Mouse (Mus musculus) lung, embryonic 15.5 days (tissue): ENCODE measurements at regions not wholly inside any gene's neighbourhood (a gene's known extent, or its start where the extent isn't known, plus 50 kb on each side); places are given as distances from the start of the nearest gene placed in this dataset.
A peak's percentile ranks its signal among the peaks of the same experiment; 100 is the strongest.

Experiments
- ATAC-seq: fragments of 200-750 bp; cut with Nextera tagmentation; 2 replicates; pipeline ENCODE4 v1.8.0; 2017; ENCODE audit warnings: moderate number of reproducible peaks, borderline replicate concordance; ENCODE audit not compliant: low FRiP score, low TSS enrichment; ENCODE audit errors: extremely low read depth
- H3K27ac ChIP-seq: fragments of 300-500 bp; sonication (generic); 2 replicates; pipeline ENCODE4 v1.5.1; 2015; ENCODE audit warnings: moderate library complexity, mild to moderate bottlenecking, inconsistent platforms
- H3K27me3 ChIP-seq: fragments of 300-500 bp; sonication (generic); 2 replicates; pipeline ENCODE4 v1.6.1; 2015; ENCODE audit warnings: inconsistent platforms
- H3K36me3 ChIP-seq: fragments of 300-500 bp; sonication (generic); 2 replicates; pipeline ENCODE4 v1.6.1; 2015; ENCODE audit warnings: inconsistent platforms
- H3K4me1 ChIP-seq: fragments of 300-500 bp; sonication (generic); 2 replicates; pipeline ENCODE4 v1.6.1; 2015; ENCODE audit warnings: inconsistent platforms
- H3K4me2 ChIP-seq: fragments of 300-500 bp; sonication (generic); 2 replicates; pipeline ENCODE4 v1.6.1; 2015; ENCODE audit warnings: inconsistent platforms, mild to moderate bottlenecking, moderate library complexity
- H3K4me3 ChIP-seq: fragments of 300-500 bp; sonication (generic); 2 replicates; pipeline ENCODE4 v1.5.1; 2015; ENCODE audit warnings: mild to moderate bottlenecking, inconsistent platforms
- H3K9ac ChIP-seq: fragments of 300-500 bp; sonication (generic); 2 replicates; pipeline ENCODE4 v1.6.1; 2015; ENCODE audit warnings: inconsistent platforms
- H3K9me3 ChIP-seq: fragments of 300-500 bp; sonication (generic); 2 replicates; pipeline ENCODE4 v1.6.1; 2016; ENCODE audit warnings: inconsistent platforms
- WGBS: fragments of 180-500 bp; shearing (Covaris S2); methylation state at CpG from one replicate; pipeline ENCODE4 v1.1.7; 2015; 5-methylcytosine and 5-hydroxymethylcytosine counted together

DNA sequence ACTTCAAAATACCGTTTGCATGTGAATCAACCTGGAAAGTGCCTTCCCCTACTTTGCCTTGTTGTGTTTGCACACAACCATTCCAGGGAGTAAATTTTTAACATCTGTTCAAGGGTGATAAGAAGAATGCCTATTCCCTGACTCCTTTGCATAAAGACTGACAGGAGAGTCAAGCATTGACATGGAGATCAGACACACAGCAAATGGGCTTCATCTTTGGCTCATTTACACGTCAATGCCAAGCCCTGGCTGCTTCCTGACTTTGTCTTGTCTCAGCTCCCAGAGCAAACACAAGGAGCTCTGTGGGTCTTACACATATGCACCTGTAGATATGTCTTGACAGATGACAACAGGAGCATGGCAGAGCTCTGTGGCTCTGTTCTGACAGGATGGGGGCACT lies 73.4 kb downstream of the Cmpk2 start:
- no peaks in the 10 kb centered on the region for H3K27me3 ChIP-seq
- no peak overlapping the region for H3K4me3 ChIP-seq
- H3K4me2 ChIP-seq, result no peak overlapping the region
- no peak for ATAC-seq
- no peak overlapping the region for H3K9ac ChIP-seq
- H3K27ac ChIP-seq, result no peak overlapping the region
- H3K9me3 ChIP-seq, result no peaks in the 10 kb centered on the region
- no peaks in the 10 kb centered on the region for H3K36me3 ChIP-seq
- 41% methylated on average over 2 of the region's 2 CpGs for WGBS
- H3K4me1 ChIP-seq, result peaks cover 11% of the 10 kb centered on the region

DNA sequence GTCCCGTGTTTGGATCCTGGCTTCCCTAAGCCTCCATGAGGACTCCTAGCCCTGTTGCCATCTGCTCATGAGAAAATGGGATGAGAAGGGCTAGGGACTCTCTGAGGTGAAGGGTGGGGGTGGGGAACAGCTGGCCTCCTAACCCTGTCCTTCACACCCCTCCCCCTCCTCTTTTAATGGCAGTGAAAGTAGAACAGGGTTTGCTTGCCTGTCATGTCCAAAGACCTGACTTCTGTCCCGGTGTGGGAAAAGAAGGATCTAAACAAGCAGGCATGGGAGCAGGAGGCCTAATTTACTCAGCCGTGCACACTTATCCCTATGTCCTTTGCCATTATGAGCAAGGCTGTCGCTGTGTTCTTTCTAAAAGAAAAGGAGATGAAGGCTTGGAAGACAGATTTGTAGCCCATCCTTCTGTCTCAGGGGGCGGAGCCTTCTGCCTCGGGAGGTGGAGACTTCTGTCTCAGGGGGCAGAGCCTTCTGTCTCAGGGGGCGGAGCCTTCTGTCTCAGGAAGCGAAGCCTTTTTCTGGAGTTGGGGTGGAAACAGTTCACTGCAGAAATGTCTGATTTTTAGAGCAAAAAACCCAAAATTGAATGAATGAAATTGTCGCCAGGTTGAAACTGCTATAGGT lies 66.4 kb downstream of the Cmpk2 start:
- WGBS, result 47% methylated on average over 9 of the region's 9 CpGs
- no peak overlapping the region for H3K27ac ChIP-seq
- no peaks in the 10 kb centered on the region for H3K36me3 ChIP-seq
- H3K4me3 ChIP-seq, result no peak overlapping the region
- H3K27me3 ChIP-seq, result no peaks in the 10 kb centered on the region
- ATAC-seq, result no peak
- H3K4me1 ChIP-seq, result peaks cover 11% of the 10 kb centered on the region
- H3K9me3 ChIP-seq, result no peaks in the 10 kb centered on the region
- no peak overlapping the region for H3K9ac ChIP-seq
- H3K4me2 ChIP-seq, result no peak overlapping the region

DNA sequence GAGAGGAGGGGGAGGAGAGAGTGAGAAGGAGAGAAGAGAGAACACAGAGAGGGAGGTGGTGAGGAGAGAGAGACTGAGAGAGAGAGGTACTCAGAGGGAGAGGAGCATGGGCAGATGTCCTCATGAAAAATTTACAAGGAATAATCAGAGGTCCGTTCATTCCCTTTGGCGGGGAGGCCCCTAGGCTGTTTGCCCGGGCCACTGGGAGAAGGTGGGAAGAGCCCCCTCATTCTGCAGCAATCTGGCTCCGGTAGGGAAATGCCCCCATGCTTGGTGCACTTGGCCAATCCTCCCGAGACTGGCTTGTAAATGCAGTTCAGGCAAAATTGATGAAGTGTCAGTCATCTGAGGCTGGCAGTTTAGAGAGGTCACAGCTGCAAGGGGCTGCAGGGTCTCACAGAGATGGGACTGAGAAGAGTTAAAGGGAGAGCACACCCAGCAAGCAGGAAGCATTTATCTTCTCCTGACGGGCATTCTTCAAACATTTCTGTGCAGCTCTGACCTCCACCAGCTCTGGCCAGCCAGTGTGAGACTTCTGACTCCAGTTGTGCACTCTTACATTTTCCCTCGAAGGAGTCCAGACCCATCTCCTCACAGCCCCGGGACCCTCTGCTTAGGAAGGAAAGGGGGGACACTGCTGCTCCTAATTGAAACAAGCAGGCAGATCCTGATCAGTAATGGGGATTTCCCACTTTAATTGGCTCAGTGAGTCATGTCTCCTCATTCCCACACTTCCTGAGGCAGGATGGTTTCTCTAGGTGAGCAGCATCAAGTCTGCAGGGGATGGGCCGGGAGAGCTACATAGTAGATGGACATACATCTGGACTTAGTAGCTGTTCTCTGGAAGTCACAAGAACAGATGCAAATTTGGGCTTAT lies 65.5 kb downstream of the Cmpk2 start:
- Histone ChIP-seq H3K4me2 (no peak overlapping the region; the same call in 1 of the 2 replicates), H3K4me3 (no peak overlapping the region), H3K4me1 (peaks cover 11% of the 10 kb centered on the region), H3K36me3 (no peaks in the 10 kb centered on the region), H3K9me3 (no peaks in the 10 kb centered on the region), H3K27ac (no peak overlapping the region), H3K27me3 (no peaks in the 10 kb centered on the region), H3K9ac (no peak overlapping the region)
- peak; percentile 64; the same call in 1 of the 2 replicates for ATAC-seq
- 27% methylated on average over 9 of the region's 9 CpGs for WGBS

DNA sequence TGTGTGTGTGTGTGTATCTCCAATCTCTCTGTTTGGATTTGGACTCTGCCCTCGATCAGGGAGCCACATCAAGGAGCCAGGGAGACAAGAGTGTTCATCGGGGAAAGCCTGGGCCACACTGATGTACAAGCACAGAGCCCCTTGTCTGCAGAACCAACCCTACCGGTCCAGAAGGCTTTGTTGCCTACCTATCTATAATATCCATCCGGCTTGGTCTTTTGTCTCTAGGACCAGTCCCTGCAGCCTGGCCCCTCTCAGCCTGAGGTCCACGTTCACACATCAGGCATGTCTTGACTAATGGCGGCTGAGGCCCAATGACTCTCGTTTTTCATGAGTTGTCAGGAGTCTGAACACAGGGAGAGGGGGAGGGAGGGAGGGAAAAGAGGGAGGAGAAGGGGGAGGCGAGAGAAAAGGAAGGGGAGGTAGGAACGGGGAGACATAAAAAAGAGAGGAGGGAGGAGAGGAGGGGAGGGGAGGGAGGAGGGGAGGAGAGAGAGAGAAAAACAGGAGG lies 64.7 kb downstream of the Cmpk2 start:
- Histone ChIP-seq H3K27me3 (no peaks in the 10 kb centered on the region), H3K27ac (no peak overlapping the region), H3K4me3 (no peak overlapping the region), H3K9me3 (no peaks in the 10 kb centered on the region), H3K4me2 (no peak overlapping the region; the same call in 1 of the 2 replicates), H3K36me3 (no peaks in the 10 kb centered on the region), H3K4me1 (peaks cover 11% of the 10 kb centered on the region), H3K9ac (no peak overlapping the region)
- 22% methylated on average over 9 of the region's 9 CpGs for WGBS
- ATAC-seq, result no peak

DNA sequence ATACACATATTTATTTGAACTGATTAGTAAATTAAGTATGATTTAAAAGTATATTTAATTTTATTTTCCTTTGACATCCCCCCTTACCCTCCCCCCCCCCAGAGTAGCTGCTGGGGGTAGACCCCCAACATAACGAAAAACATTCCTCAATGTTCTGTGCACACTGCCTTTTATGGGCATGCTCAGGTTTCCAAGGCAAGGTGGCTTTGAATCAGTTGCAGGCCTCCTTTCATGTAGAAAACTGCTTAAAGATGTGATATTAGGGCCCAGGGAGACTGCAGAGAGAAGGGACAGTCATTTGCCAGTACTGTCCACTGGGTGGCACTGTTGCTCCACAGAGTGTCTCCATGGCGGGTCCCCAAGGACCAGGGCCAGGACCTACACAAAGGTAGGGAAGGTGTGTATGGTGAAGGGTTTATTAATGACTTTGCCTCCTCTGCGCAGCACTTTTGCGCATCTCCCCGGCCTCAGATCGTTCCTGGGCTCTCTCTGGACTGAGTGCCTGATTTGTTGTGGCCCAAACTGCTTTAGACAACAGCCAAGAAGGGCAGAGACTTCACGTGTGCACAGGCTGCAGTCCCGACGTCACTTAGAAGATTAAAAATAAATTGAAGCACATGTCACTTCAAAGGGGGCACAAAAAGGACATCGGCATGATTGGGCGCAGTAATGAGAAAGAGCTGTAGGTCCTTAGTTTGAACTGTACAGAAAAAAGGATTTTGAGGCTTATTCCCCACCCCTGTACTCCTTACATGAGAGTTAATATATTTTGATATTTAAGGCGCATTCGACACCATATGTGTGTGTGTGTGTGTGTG lies 64.0 kb downstream of the Cmpk2 start:
- Histone ChIP-seq H3K4me2 (0 out of 2 replicates have a peak overlapping the region, but pooled peaks have one; percentile 11), H3K27ac (no peak overlapping the region)
- peak; percentile 55; the same call in 1 of the 2 replicates for ATAC-seq

DNA sequence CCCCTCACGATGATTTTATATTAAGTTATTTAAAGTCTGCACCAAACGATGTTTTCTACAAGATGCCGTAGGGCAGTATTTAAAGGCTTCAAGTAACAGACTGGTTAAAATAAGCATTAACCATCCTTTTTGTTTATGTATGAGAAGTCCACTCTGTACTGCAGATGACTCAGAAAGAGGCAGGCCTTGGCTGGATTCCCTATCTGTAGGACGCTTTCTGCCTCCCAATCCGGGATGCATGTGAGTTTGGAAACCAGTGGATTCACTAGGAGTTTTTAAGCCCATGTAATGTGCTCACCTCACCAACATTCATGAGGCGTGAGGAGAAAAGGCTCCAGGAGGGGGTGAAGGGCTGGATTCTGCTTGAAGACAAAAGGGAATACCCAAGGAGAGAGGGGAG lies 63.1 kb downstream of the Cmpk2 start:
- H3K9me3 ChIP-seq, result no peaks in the 10 kb centered on the region
- H3K4me1 ChIP-seq, result peaks cover 11% of the 10 kb centered on the region
- H3K4me2 ChIP-seq, result no peak overlapping the region
- H3K27ac ChIP-seq, result no peak overlapping the region
- no peak overlapping the region for H3K4me3 ChIP-seq
- H3K27me3 ChIP-seq, result no peaks in the 10 kb centered on the region
- 51% methylated on average over 6 of the region's 6 CpGs for WGBS
- H3K36me3 ChIP-seq, result no peaks in the 10 kb centered on the region
- H3K9ac ChIP-seq, result no peak overlapping the region
- no peak for ATAC-seq

More for the DNA sequence above, 64.0 kb downstream of the Cmpk2 start:
- H3K4me3 ChIP-seq, result no peak overlapping the region
- H3K27me3 ChIP-seq, result no peaks in the 10 kb centered on the region
- H3K9me3 ChIP-seq, result no peaks in the 10 kb centered on the region
- WGBS, result 27% methylated on average over 13 of the region's 13 CpGs
- H3K9ac ChIP-seq, result no peak overlapping the region
- H3K4me1 ChIP-seq, result peaks cover 11% of the 10 kb centered on the region
- no peaks in the 10 kb centered on the region for H3K36me3 ChIP-seq
